Mouse (Mus musculus): ENCODE measurements around the gene Epgn.

GRCm38 (mm10) chr5:91038963-91039362, 11.7 kb downstream of the Epgn start:
- TF ChIP-seq CTCF (IDR thresholded peaks at IDR 0.05; ENCODE audit: low read depth, low read length) (no peak), TAL1 (conservative IDR thresholded peaks at IDR 0.05; ENCODE audit: low read depth, low read length) (no peak), GATA1 (IDR thresholded peaks at IDR 0.05; ENCODE audit: borderline replicate concordance, low read length) (no peak)
